Mouse (Mus musculus) limb, embryonic 10.5 days (tissue): ENCODE data around the gene Iqschfp. TPM values are rescaled to one million over a fixed set of nuclear protein-coding genes. Genes with fewer than 3 reads are reported as not detected.

Experiments used
- DNase-seq: peaks from one replicate; pipeline ENCODE4 v3.0.0-alpha.2; 2017; ENCODE audit warnings: low spot score
- H3K27ac ChIP-seq: fragments of 300-500 bp; sonication (generic); 2 replicates; pipeline ENCODE4 v1.5.1; 2016; ENCODE audit warnings: mild to moderate bottlenecking
- H3K27me3 ChIP-seq: fragments of 300-500 bp; sonication (generic); 2 replicates; pipeline ENCODE4 v1.6.1; 2016; ENCODE audit warnings: low read depth, mild to moderate bottlenecking; ENCODE audit not compliant: poor library complexity, severe bottlenecking
- H3K36me3 ChIP-seq: fragments of 300-500 bp; sonication (generic); 2 replicates; pipeline ENCODE4 v1.6.1; 2016; ENCODE audit warnings: mild to moderate bottlenecking, moderate library complexity
- H3K4me1 ChIP-seq: fragments of 300-500 bp; sonication (generic); 2 replicates; pipeline ENCODE4 v1.6.1; 2016
- H3K4me3 ChIP-seq: fragments of 300-500 bp; sonication (generic); 2 replicates; pipeline ENCODE4 v1.5.1; 2016; ENCODE audit warnings: mild to moderate bottlenecking, moderate library complexity
- H3K9me3 ChIP-seq: fragments of 300-500 bp; sonication (generic); replicated peaks from 2 replicates; pipeline ENCODE4 v1.6.1; 2016; ENCODE audit warnings: mild to moderate bottlenecking
- WGBS: fragments of 180-500 bp; shearing (Covaris S2); methylation state at CpG from one replicate; pipeline ENCODE4 v1.1.7; 2016; 5-methylcytosine and 5-hydroxymethylcytosine counted together
- polyA plus RNA-seq: library from polyadenylated mRNA; unstranded; fragments of >200 nt; fragmentation: Nextera tagmentation; extraction: Ambion mirVana; gene quantifications from 2 replicates; pipeline ENCODE4 v1.2.1, GENCODE M21; 2016

Iqschfp gene
- polyA plus RNA-seq, 1 experiment from 2014 or later: not detected

GRCm38 (mm10) chr3:67918634-67919259 lies 26.7 kb downstream of the Iqschfp start:
- Histone ChIP-seq H3K27ac (no peak overlapping the region), H3K9me3 (no peaks in the 10 kb centered on the region), H3K4me1 (no peaks in the 10 kb centered on the region), H3K4me3 (no peak overlapping the region), H3K36me3 (no peaks in the 10 kb centered on the region), H3K27me3 (no peaks in the 10 kb centered on the region)
- no peak for DNase-seq
- 92% methylated on average over 8 of the region's 8 CpGs for WGBS

- no peak for DNase-seq
- H3K36me3 ChIP-seq: no peaks in the 10 kb centered on the region
- no peak overlapping the region for H3K27ac ChIP-seq
- H3K4me3 ChIP-seq: no peak overlapping the region
- H3K9me3 ChIP-seq: no peaks in the 10 kb centered on the region
- no peaks in the 10 kb centered on the region for H3K27me3 ChIP-seq
- 89% methylated on average over 4 of the region's 4 CpGs for WGBS
- H3K4me1 ChIP-seq: no peaks in the 10 kb centered on the region
These were observed 31.1 kb downstream of the Iqschfp start for GRCm38 (mm10) chr3:67923095-67923494.

GRCm38 (mm10) chr3:67925453-67925852 lies 33.4 kb downstream of the Iqschfp start:
- 74% methylated on average over 2 of the region's 2 CpGs for WGBS
- no peak overlapping the region for H3K27ac ChIP-seq
- no peak overlapping the region for H3K4me3 ChIP-seq
- no peaks in the 10 kb centered on the region for H3K9me3 ChIP-seq
- H3K4me1 ChIP-seq: no peaks in the 10 kb centered on the region
- H3K36me3 ChIP-seq: no peaks in the 10 kb centered on the region
- DNase-seq: no peak
- no peaks in the 10 kb centered on the region for H3K27me3 ChIP-seq

GRCm38 (mm10) chr3:67930424-67931133 lies 38.5 kb downstream of the Iqschfp start:
- 84% methylated on average over 10 of the region's 10 CpGs for WGBS
- H3K27ac ChIP-seq: no peak overlapping the region
- no peak for DNase-seq
- no peaks in the 10 kb centered on the region for H3K9me3 ChIP-seq
- no peaks in the 10 kb centered on the region for H3K27me3 ChIP-seq
- H3K4me3 ChIP-seq: no peak overlapping the region
- H3K36me3 ChIP-seq: no peaks in the 10 kb centered on the region
- no peaks in the 10 kb centered on the region for H3K4me1 ChIP-seq

GRCm38 (mm10) chr3:67931181-67931580 lies 39.1 kb downstream of the Iqschfp start:
- Histone ChIP-seq H3K4me1 (no peaks in the 10 kb centered on the region), H3K9me3 (no peaks in the 10 kb centered on the region), H3K36me3 (no peaks in the 10 kb centered on the region), H3K27ac (no peak overlapping the region), H3K4me3 (no peak overlapping the region), H3K27me3 (no peaks in the 10 kb centered on the region)
- 97% methylated on average over 8 of the region's 8 CpGs for WGBS
- no peak for DNase-seq

GRCm38 (mm10) chr3:67931914-67932313 lies 39.9 kb downstream of the Iqschfp start:
- H3K27ac ChIP-seq: no peak overlapping the region
- no peaks in the 10 kb centered on the region for H3K27me3 ChIP-seq
- WGBS: 91% methylated on average over 3 of the region's 3 CpGs
- no peaks in the 10 kb centered on the region for H3K4me1 ChIP-seq
- no peaks in the 10 kb centered on the region for H3K9me3 ChIP-seq
- H3K36me3 ChIP-seq: no peaks in the 10 kb centered on the region
- DNase-seq: no peak
- H3K4me3 ChIP-seq: no peak overlapping the region

- H3K4me1 ChIP-seq: no peaks in the 10 kb centered on the region
- DNase-seq: no peak
- H3K9me3 ChIP-seq: no peaks in the 10 kb centered on the region
- H3K4me3 ChIP-seq: no peak overlapping the region
- no peak overlapping the region for H3K27ac ChIP-seq
- WGBS: 81% methylated on average over 3 of the region's 3 CpGs
- H3K36me3 ChIP-seq: no peaks in the 10 kb centered on the region
- H3K27me3 ChIP-seq: no peaks in the 10 kb centered on the region
These were observed 43.8 kb downstream of the Iqschfp start for GRCm38 (mm10) chr3:67935829-67936228.

GRCm38 (mm10) chr3:67947000-67947399 lies 55.0 kb downstream of the Iqschfp start:
- H3K4me1 ChIP-seq: 0 out of 2 replicates have a peak, but pooled peaks cover 6% of the 10 kb centered on the region
- no peaks in the 10 kb centered on the region for H3K9me3 ChIP-seq
- H3K27ac ChIP-seq: no peak overlapping the region
- H3K4me3 ChIP-seq: no peak overlapping the region
- no peaks in the 10 kb centered on the region for H3K27me3 ChIP-seq
- 78% methylated on average over 2 of the region's 2 CpGs for WGBS
- no peak for DNase-seq
- no peaks in the 10 kb centered on the region for H3K36me3 ChIP-seq

GRCm38 (mm10) chr3:67952517-67952940 lies 60.5 kb downstream of the Iqschfp start:
- Histone ChIP-seq H3K27me3 (no peaks in the 10 kb centered on the region), H3K4me3 (no peak overlapping the region), H3K27ac (no peak overlapping the region), H3K36me3 (no peaks in the 10 kb centered on the region), H3K4me1 (peaks cover 13% of the 10 kb centered on the region), H3K9me3 (no peaks in the 10 kb centered on the region)
- no peak for DNase-seq
- WGBS: 66% methylated on average over 5 of the region's 5 CpGs

GRCm38 (mm10) chr3:67954459-67955065 lies 62.5 kb downstream of the Iqschfp start:
- Histone ChIP-seq H3K27ac (no peak overlapping the region), H3K4me3 (no peak overlapping the region), H3K9me3 (no peaks in the 10 kb centered on the region), H3K4me1 (peaks cover 13% of the 10 kb centered on the region), H3K36me3 (no peaks in the 10 kb centered on the region), H3K27me3 (no peaks in the 10 kb centered on the region)
- DNase-seq: peak; percentile 62
- 35% methylated on average over 5 of the region's 5 CpGs for WGBS

- peaks cover 1% of the 10 kb centered on the region for H3K4me1 ChIP-seq
- no peaks in the 10 kb centered on the region for H3K27me3 ChIP-seq
- H3K36me3 ChIP-seq: no peaks in the 10 kb centered on the region
- WGBS: 74% methylated on average over 7 of the region's 7 CpGs
- DNase-seq: no peak
- no peak overlapping the region for H3K4me3 ChIP-seq
- no peak overlapping the region for H3K27ac ChIP-seq
- H3K9me3 ChIP-seq: no peaks in the 10 kb centered on the region
These were observed 67.6 kb downstream of the Iqschfp start for GRCm38 (mm10) chr3:67959672-67960071.

GRCm38 (mm10) chr3:67960133-67960532 lies 68.1 kb downstream of the Iqschfp start:
- WGBS: 48% methylated on average over 3 of the region's 3 CpGs
- H3K27ac ChIP-seq: no peak overlapping the region
- H3K27me3 ChIP-seq: no peaks in the 10 kb centered on the region
- H3K9me3 ChIP-seq: no peaks in the 10 kb centered on the region
- no peaks in the 10 kb centered on the region for H3K36me3 ChIP-seq
- no peak overlapping the region for H3K4me3 ChIP-seq
- no peak for DNase-seq
- no peaks in the 10 kb centered on the region for H3K4me1 ChIP-seq

GRCm38 (mm10) chr3:67960727-67961126 lies 68.7 kb downstream of the Iqschfp start:
- no peak overlapping the region for H3K27ac ChIP-seq
- no peaks in the 10 kb centered on the region for H3K9me3 ChIP-seq
- H3K4me1 ChIP-seq: no peaks in the 10 kb centered on the region
- no peak for DNase-seq
- H3K4me3 ChIP-seq: no peak overlapping the region
- H3K36me3 ChIP-seq: no peaks in the 10 kb centered on the region
- no peaks in the 10 kb centered on the region for H3K27me3 ChIP-seq
